Comparison of ENCODE assay signal across 19 mouse cellular contexts in the genomic region with DNA sequence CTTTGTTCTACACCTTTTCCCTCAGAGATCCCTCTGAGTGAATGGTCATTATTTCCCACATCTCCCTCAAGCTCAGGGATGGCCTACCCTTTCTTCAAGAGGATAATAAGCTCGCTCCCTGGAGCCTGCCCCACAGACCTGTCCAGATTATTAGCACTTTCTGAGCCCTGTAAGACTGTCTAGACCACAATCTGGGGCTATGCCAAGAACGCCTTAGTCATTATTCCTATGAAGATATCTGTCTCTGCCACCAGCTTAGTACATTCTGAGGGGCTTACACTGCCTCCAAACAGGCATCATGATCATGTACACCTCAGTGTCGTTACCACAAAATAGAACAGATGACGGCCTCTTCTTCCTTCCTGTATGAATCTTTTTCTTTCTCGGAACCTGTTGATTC.
"Had no signal": no experiment of that assay in that cellular context is flagged by ENCODE, and none has a peak within 500 bp of the region (broad histone marks: within the 10 kb centered on the region; RNA-seq: fewer than 3 reads in every experiment).

No protein-coding gene starts in this region.

- H3K9me3 ChIP-seq: heart, embryonic 13.5 days; heart, embryonic 15.5 days; hindbrain, embryonic 13.5 days; hindbrain, embryonic 15.5 days; kidney, embryonic 15.5 days; limb, embryonic 13.5 days; limb, embryonic 15.5 days; liver, embryonic 13.5 days; liver, embryonic 15.5 days had no signal

- H3K36me3 ChIP-seq: heart, embryonic 13.5 days; heart, embryonic 15.5 days; hindbrain, embryonic 13.5 days; hindbrain, embryonic 15.5 days; kidney, embryonic 15.5 days; limb, embryonic 13.5 days; limb, embryonic 15.5 days; liver, embryonic 13.5 days; liver, embryonic 15.5 days had no signal

- H3K4me3 ChIP-seq: heart, adult 2 months; heart, embryonic 13.5 days; heart, embryonic 15.5 days; hindbrain, embryonic 13.5 days; hindbrain, embryonic 15.5 days; kidney, embryonic 15.5 days; limb, embryonic 13.5 days; limb, embryonic 15.5 days; liver, embryonic 13.5 days; liver, embryonic 15.5 days had no signal

- H3K27me3 ChIP-seq: heart, embryonic 13.5 days; heart, embryonic 15.5 days; hindbrain, embryonic 13.5 days; hindbrain, embryonic 15.5 days; kidney, embryonic 15.5 days; limb, embryonic 13.5 days; liver, embryonic 13.5 days; liver, embryonic 15.5 days had no signal

- H3K27ac ChIP-seq: heart, adult 2 months; heart, embryonic 13.5 days; heart, embryonic 15.5 days; hindbrain, embryonic 13.5 days; hindbrain, embryonic 15.5 days; hindbrain, postnatal 0 days; kidney, embryonic 15.5 days; kidney, postnatal 0 days; limb, embryonic 13.5 days; limb, embryonic 15.5 days; liver, embryonic 13.5 days; liver, embryonic 15.5 days had no signal

- DNase-seq: gastrocnemius, postnatal 14 days; gastrocnemius, postnatal 36 days; heart, adult 2 months; heart, postnatal 36 days; layer of hippocampus, adult 9-11 months; layer of hippocampus, postnatal 36 days; left cerebral cortex, postnatal 4 days; liver, embryonic 13.5 days had no signal

- H3K9ac ChIP-seq: heart, embryonic 13.5 days; heart, embryonic 15.5 days; hindbrain, embryonic 13.5 days; hindbrain, embryonic 15.5 days; kidney, embryonic 15.5 days; limb, embryonic 13.5 days; limb, embryonic 15.5 days; liver, embryonic 13.5 days; liver, embryonic 15.5 days had no signal

- ATAC-seq: hindbrain, postnatal 0 days; intestine, embryonic 16.5 days had no signal
